Mouse (Mus musculus) spleen, adult 2 months (tissue): Measurements from ENCODE around the gene Asic2.

Source experiments
- CTCF ChIP-seq: fragments of 200-500 bp; IDR thresholded peaks from 2 replicates; pipeline ENCODE4 v1.5.1; 2011; ENCODE audit warnings: mild to moderate bottlenecking, inconsistent platforms; ENCODE audit not compliant: insufficient read depth, insufficient read length, insufficient replicate concordance; ENCODE audit errors: extremely low read depth
- POLR2A ChIP-seq: fragments of 200-500 bp; IDR thresholded peaks from 2 replicates; pipeline ENCODE4 v1.6.1; 2011; ENCODE audit warnings: low read depth, low read length, inconsistent platforms

GRCm38 (mm10) chr11:81263757-81264156 is 704.5 kb downstream of the Asic2 start:
- TF ChIP-seq POLR2A (no peak), CTCF (no peak)
